Mouse (Mus musculus) MEL (cell line): ENCODE measurements at regions not wholly inside any gene's neighbourhood (a gene's known extent, or its start where the extent isn't known, plus 50 kb on each side); places are given as distances from the start of the nearest gene placed in this dataset.

Source experiments
- DNase-seq: peaks from one replicate; pipeline ENCODE4 v3.0.0; 2011; ENCODE audit warnings: low read depth, low spot score
- H3K27ac ChIP-seq: 2 replicates; pipeline ENCODE4 v1.5.1; 2012; ENCODE audit warnings: low read depth, mild to moderate bottlenecking, control low read depth, low read length, moderate library complexity; ENCODE audit not compliant: control insufficient read depth
- H3K27me3 ChIP-seq, 2 experiments: fragments of 150-350 bp in 1 of 2; sonication (generic) in 1 of 2; 2 replicates each; pipeline ENCODE4 v1.6.1; 2012; ENCODE audit warnings: low read length in 2 of 2, mild to moderate bottlenecking in 2 of 2, improper control_type of control experiment in 1 of 2, moderate library complexity in 1 of 2; ENCODE audit not compliant: insufficient read depth in 2 of 2, control insufficient read depth in 1 of 2
- H3K36me3 ChIP-seq, 2 experiments: 2 replicates each; pipeline ENCODE4 v1.6.1; 2012 to 2014; ENCODE audit warnings: low read length in 2 of 2, improper control_type of control experiment in 1 of 2, inconsistent platforms in 1 of 2, mild to moderate bottlenecking in 1 of 2; ENCODE audit not compliant: insufficient read depth in 2 of 2, control insufficient read depth in 1 of 2
- H3K4me1 ChIP-seq, 2 experiments: fragments of 150-350 bp in 1 of 2; sonication (generic) in 1 of 2; 2 replicates each; pipeline ENCODE4 v1.6.1; 2012; ENCODE audit warnings: low read length in 2 of 2, improper control_type of control experiment in 1 of 2, mild to moderate bottlenecking in 1 of 2; ENCODE audit not compliant: insufficient read depth in 2 of 2, control insufficient read depth in 1 of 2
- H3K4me3 ChIP-seq, 2 experiments: fragments of 150-350 bp in 1 of 2; sonication (generic) in 1 of 2; 2 replicates each; pipeline ENCODE4 v1.5.1; 2012; ENCODE audit warnings: low read depth in 2 of 2, low read length in 2 of 2, mild to moderate bottlenecking in 2 of 2, moderate library complexity in 2 of 2, control low read depth in 1 of 2, improper control_type of control experiment in 1 of 2; ENCODE audit not compliant: control insufficient read depth in 1 of 2, insufficient read depth in 1 of 2
- H3K79me2 ChIP-seq: 2 replicates; pipeline ENCODE4 v1.6.1; 2012; ENCODE audit warnings: mild to moderate bottlenecking, low read length, moderate library complexity; ENCODE audit not compliant: control insufficient read depth, poor library complexity, insufficient read depth
- H3K9ac ChIP-seq: 2 replicates; pipeline ENCODE4 v1.6.1; 2012; ENCODE audit warnings: low read depth, mild to moderate bottlenecking, control low read depth, low read length, moderate library complexity; ENCODE audit not compliant: control insufficient read depth, poor library complexity, severe bottlenecking
- H3K9me3 ChIP-seq: fragments of 150-350 bp; sonication (generic); replicated peaks from 2 replicates; pipeline ENCODE4 v1.6.1; 2012; ENCODE audit warnings: mild to moderate bottlenecking, low read length, improper control_type of control experiment, moderate library complexity; ENCODE audit not compliant: insufficient read depth
- CHD1 ChIP-seq: IDR thresholded peaks from 2 replicates; pipeline ENCODE4 v1.6.1; 2012; ENCODE audit warnings: low read depth, mild to moderate bottlenecking, inconsistent platforms, low read length, improper control_type of control experiment
- MAFK ChIP-seq: IDR thresholded peaks from 2 replicates; pipeline ENCODE4 v1.6.1; 2011; ENCODE audit warnings: low read depth, mild to moderate bottlenecking, low read length, improper control_type of control experiment, borderline replicate concordance
- MAZ ChIP-seq: IDR thresholded peaks from 2 replicates; pipeline ENCODE4 v1.6.1; 2012; ENCODE audit warnings: low read depth, mild to moderate bottlenecking, inconsistent platforms, low read length, improper control_type of control experiment
- MXI1 ChIP-seq: IDR thresholded peaks from 2 replicates; pipeline ENCODE4 v1.6.1; 2011; ENCODE audit warnings: mild to moderate bottlenecking, low read depth, low read length, improper control_type of control experiment
- MYB ChIP-seq: IDR thresholded peaks from 2 replicates; pipeline ENCODE4 v1.6.1; 2011; ENCODE audit warnings: mild to moderate bottlenecking, low read depth, low read length, improper control_type of control experiment
- MYC ChIP-seq: IDR thresholded peaks from 2 replicates; pipeline ENCODE4 v1.6.1; 2011; ENCODE audit warnings: low read depth, mild to moderate bottlenecking, low read length, improper control_type of control experiment, moderate library complexity
- POLR2AphosphoS5 ChIP-seq: IDR thresholded peaks from 2 replicates; pipeline ENCODE4 v1.6.1; 2012; ENCODE audit warnings: low read depth, borderline replicate concordance, mild to moderate bottlenecking, inconsistent platforms, low read length, moderate library complexity, mixed read lengths
- RCOR1 ChIP-seq: IDR thresholded peaks from 2 replicates; pipeline ENCODE4 v1.6.1; 2012; ENCODE audit warnings: low read depth, mild to moderate bottlenecking, inconsistent platforms, low read length, improper control_type of control experiment
- SMC3 ChIP-seq: IDR thresholded peaks from 2 replicates; pipeline ENCODE4 v1.6.1; 2011; ENCODE audit warnings: low read depth, low read length, improper control_type of control experiment
- TAL1 ChIP-seq: IDR thresholded peaks from 2 replicates; pipeline ENCODE4 v1.6.1; 2012; ENCODE audit warnings: mild to moderate bottlenecking, inconsistent platforms, low read length, moderate library complexity, mixed read lengths
- TBP ChIP-seq: IDR thresholded peaks from 2 replicates; pipeline ENCODE4 v1.8.0; 2011; ENCODE audit warnings: low read depth, low read length, improper control_type of control experiment
- TCF12 ChIP-seq: IDR thresholded peaks from 2 replicates; pipeline ENCODE4 v1.6.1; 2014; ENCODE audit warnings: low read depth, mild to moderate bottlenecking, inconsistent platforms, low read length, improper control_type of control experiment, moderate library complexity
- ZNF384 ChIP-seq: IDR thresholded peaks from 2 replicates; pipeline ENCODE4 v1.6.1; 2012; ENCODE audit warnings: low read depth, mild to moderate bottlenecking, inconsistent platforms, low read length, improper control_type of control experiment

- H3K9ac ChIP-seq, result no peak overlapping the region
- no peak overlapping the region for H3K27ac ChIP-seq
- no peak for TF ChIP-seq TBP
- no peak for TF ChIP-seq SMC3
- TF ChIP-seq, all 39 proteins: peak for 0
- Histone ChIP-seq H3K36me3 (no peaks in the 10 kb centered on the region), H3K4me1 (no peaks in the 10 kb centered on the region), H3K9me3 (no peaks in the 10 kb centered on the region), H3K4me3 (no peak overlapping the region), H3K27me3 (no peaks in the 10 kb centered on the region), H3K79me2 (no peaks in the 10 kb centered on the region)
- no peak for DNase-seq
These were observed 162.1 kb downstream of the Akr1d1 start for GRCm38 (mm10) chr6:37691976-37692644.

DNA sequence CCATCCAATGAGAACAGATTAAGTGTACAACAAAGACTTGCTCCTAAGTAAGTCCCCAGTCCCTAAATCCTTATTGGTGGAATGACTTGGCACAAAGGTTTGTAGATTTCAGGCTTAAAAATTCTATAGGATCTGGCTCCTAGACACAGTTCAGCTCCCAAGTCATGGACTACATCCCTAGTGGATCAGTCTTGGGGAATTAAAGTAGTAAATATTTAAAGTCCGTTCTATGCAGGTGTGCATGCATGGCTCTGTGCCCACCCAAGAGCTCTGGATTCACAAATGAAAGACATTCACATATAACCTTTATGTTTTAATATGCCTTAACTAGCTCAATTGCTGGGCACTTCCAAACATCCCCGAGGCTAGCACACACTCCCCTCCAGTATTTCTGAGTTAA is 162.8 kb downstream of the Akr1d1 start:
- H3K4me1 ChIP-seq, result no peaks in the 10 kb centered on the region
- H3K9me3 ChIP-seq, result no peaks in the 10 kb centered on the region
- no peak for TF ChIP-seq RCOR1
- TF ChIP-seq SMC3, result no peak
- no peak for TF ChIP-seq TAL1
- no peak for TF ChIP-seq MYC
- no peaks in the 10 kb centered on the region for H3K79me2 ChIP-seq
- no peak for DNase-seq
- no peak overlapping the region for H3K4me3 ChIP-seq
- no peaks in the 10 kb centered on the region for H3K27me3 ChIP-seq
- no peak overlapping the region for H3K27ac ChIP-seq
- H3K9ac ChIP-seq, result no peak overlapping the region
- no peaks in the 10 kb centered on the region for H3K36me3 ChIP-seq

GRCm38 (mm10) chr6:37696074-37696473 is 166.1 kb downstream of the Akr1d1 start:
- no peak overlapping the region for H3K4me3 ChIP-seq
- H3K9ac ChIP-seq, result no peak overlapping the region
- no peaks in the 10 kb centered on the region for H3K79me2 ChIP-seq
- H3K27me3 ChIP-seq, result no peaks in the 10 kb centered on the region
- H3K4me1 ChIP-seq, result no peaks in the 10 kb centered on the region
- no peaks in the 10 kb centered on the region for H3K9me3 ChIP-seq
- TF ChIP-seq TCF12 (no peak), ZNF384 (no peak), CHD1 (no peak), POLR2AphosphoS5 (no peak), MYB (no peak), MAFK (no peak), MAZ (no peak), MXI1 (no peak)
- TF ChIP-seq, all 39 proteins: peak for 0
- no peak overlapping the region for H3K27ac ChIP-seq
- H3K36me3 ChIP-seq, result no peaks in the 10 kb centered on the region
- no peak for DNase-seq
